Mouse (Mus musculus) liver, embryonic 14.5 days (tissue): ENCODE results near the gene Bbs7. TPM values are rescaled to one million over a fixed set of nuclear protein-coding genes. Genes with fewer than 3 reads are reported as not detected.
A peak's percentile ranks its signal among the peaks of the same experiment; 100 is the strongest.

Experiments
- ATAC-seq: fragments of 200-750 bp; cut with Nextera tagmentation; 2 replicates; pipeline ENCODE4 v1.8.0; 2017; ENCODE audit warnings: moderate number of reproducible peaks, mild to moderate bottlenecking, moderate library complexity; ENCODE audit not compliant: insufficient read depth
- DNase-seq, 3 experiments: peaks; one replicate each; pipeline ENCODE4 v3.0.0-alpha.2; 2012 to 2013; ENCODE audit warnings: low read depth in 3 of 3, low spot score in 3 of 3
- H3K27ac ChIP-seq: fragments of 300-500 bp; sonication (generic); 2 replicates; pipeline ENCODE4 v1.5.1; 2014; ENCODE audit warnings: moderate library complexity, mild to moderate bottlenecking, control low read depth, inconsistent platforms
- H3K27me3 ChIP-seq: fragments of 300-500 bp; sonication (generic); 2 replicates; pipeline ENCODE4 v1.6.1; 2014; ENCODE audit warnings: mild to moderate bottlenecking, low read length, moderate library complexity; ENCODE audit not compliant: control insufficient read depth, insufficient read depth
- H3K36me3 ChIP-seq: fragments of 300-500 bp; sonication (generic); replicated peaks from 2 replicates; pipeline ENCODE4 v1.6.1; 2014; ENCODE audit warnings: low read depth; ENCODE audit not compliant: control insufficient read depth, insufficient read depth
- H3K4me1 ChIP-seq, 2 experiments: fragments of 200-500 bp in 1 of 2; fragments of 300-500 bp in 1 of 2; sonication (generic) in 1 of 2; replicated peaks; 2 replicates each; pipeline ENCODE4 v1.6.1; 2012 to 2014; ENCODE audit warnings: antibody characterized with exemption in 1 of 2, inconsistent platforms in 1 of 2, low read length in 1 of 2; ENCODE audit not compliant: control insufficient read depth in 2 of 2, insufficient read depth in 2 of 2
- H3K4me2 ChIP-seq: fragments of 300-500 bp; sonication (generic); 2 replicates; pipeline ENCODE4 v1.6.1; 2014; ENCODE audit warnings: low read depth, mild to moderate bottlenecking, control low read depth, moderate library complexity
- H3K4me3 ChIP-seq, 2 experiments: fragments of 200-500 bp in 1 of 2; fragments of 300-500 bp in 1 of 2; sonication (generic) in 1 of 2; 2 replicates each; pipeline ENCODE4 v1.5.1; 2012 to 2014; ENCODE audit warnings: low read depth in 2 of 2, low read length in 2 of 2, mild to moderate bottlenecking in 2 of 2, control low read depth in 1 of 2, inconsistent platforms in 1 of 2, moderate library complexity in 1 of 2; ENCODE audit not compliant: insufficient read depth in 1 of 2
- H3K9ac ChIP-seq: fragments of 300-500 bp; sonication (generic); replicated peaks from 2 replicates; pipeline ENCODE4 v1.6.1; 2014; ENCODE audit warnings: mild to moderate bottlenecking, control low read depth, moderate library complexity
- H3K9me3 ChIP-seq: fragments of 300-500 bp; sonication (generic); 2 replicates; pipeline ENCODE4 v1.6.1; 2016; ENCODE audit warnings: low read length, mixed read lengths; ENCODE audit not compliant: control insufficient read depth
- CTCF ChIP-seq: IDR thresholded peaks from 2 replicates; pipeline ENCODE4 v1.5.1; 2016; ENCODE audit warnings: antibody characterized with exemption, low read depth, control low read depth
- EP300 ChIP-seq: IDR thresholded peaks from 2 replicates; pipeline ENCODE4 v1.6.1; 2016; ENCODE audit warnings: antibody characterized with exemption, low read depth
- WGBS: fragments of 180-500 bp; shearing (Covaris S2); extraction: QIAGEN DNeasy Blood & Tissue Kit; methylation state at CpG from one replicate; pipeline ENCODE4 v1.1.7; 2014; ENCODE audit not compliant: insufficient replicate concordance; 5-methylcytosine and 5-hydroxymethylcytosine counted together
- polyA plus RNA-seq, 2 experiments: library from polyadenylated mRNA; depleted of rRNA in 1 of 2; stranded (reverse) in 1 of 2; unstranded in 1 of 2; fragments of >200 nt; fragmentation: Nextera tagmentation in 1 of 2; extraction: Ambion mirVana in 1 of 2; gene quantifications; 2 replicates each; pipeline versions ENCODE4 v1.2.1 to v1.2.3; 2012 to 2014

Gene Bbs7
- polyA plus RNA-seq, 2 experiments = 5.5 to 11.9 TPM

DNA sequence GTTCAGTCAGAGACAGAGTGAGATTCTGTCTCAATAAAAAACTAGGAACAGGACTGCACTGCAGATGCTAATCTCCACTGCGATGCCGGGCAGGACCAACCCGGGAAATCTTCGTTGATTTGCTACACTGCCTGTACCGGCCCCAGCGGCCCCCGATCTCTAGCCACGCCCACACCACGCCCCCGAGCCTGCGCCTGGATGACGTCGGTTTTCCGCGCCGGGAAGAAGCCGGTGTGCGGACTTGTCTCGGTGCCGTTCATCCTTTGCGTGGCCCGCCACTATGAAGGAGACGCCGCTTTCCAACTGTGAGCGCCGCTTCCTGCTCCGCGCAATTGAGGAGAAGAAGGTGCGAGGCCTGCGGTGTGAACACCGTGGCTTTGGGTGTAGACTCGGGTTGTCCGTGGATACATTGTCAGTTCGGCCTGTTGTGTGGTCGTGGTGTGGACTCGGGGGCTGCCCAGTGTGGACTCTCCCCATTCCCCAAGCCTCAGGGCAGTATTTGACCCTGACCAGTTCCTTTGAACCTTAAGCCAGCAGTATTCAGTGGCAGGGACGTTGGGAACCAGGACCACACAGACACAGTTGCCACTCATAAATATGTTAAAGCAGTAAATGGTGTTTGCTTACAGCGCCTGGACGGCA lies 60.8 kb downstream of the Bbs7 start, which contains the start of gene Exosc9:
Gene Exosc9, plus strand, starts transcription at position 201 of the 642 bp plus-strand sequence.
- peaks cover 4 to 8% of the 10 kb centered on the region in 2 experiments for H3K4me1 ChIP-seq
- no peak within 1 kb of the TSS for H3K27ac ChIP-seq
- DNase-seq = peak; percentile 64 to 80 (median 65)
- no peaks in the 10 kb centered on the region for H3K27me3 ChIP-seq
- H3K9ac ChIP-seq = peak within 1 kb of the TSS; percentile 86
- peak within 1 kb of the TSS; percentile 89 for H3K4me2 ChIP-seq
- TF ChIP-seq CTCF (no peak), EP300 (no peak)
- H3K9me3 ChIP-seq = no peaks in the 10 kb centered on the region
- H3K4me3 ChIP-seq = peak within 1 kb of the TSS; percentile 91 to 96
- ATAC-seq = peak; percentile 94
- under 1% methylated on average over 39 of the region's 39 CpGs for WGBS
- H3K36me3 ChIP-seq = peaks cover 23% of the 10 kb centered on the region

- no peaks in the 10 kb centered on the region for H3K9me3 ChIP-seq
- H3K4me3 ChIP-seq = peak overlapping the region; percentile 91 to 96
- peak overlapping the region; percentile 89 for H3K4me2 ChIP-seq
- peaks cover 4 to 8% of the 10 kb centered on the region in 2 experiments for H3K4me1 ChIP-seq
- ATAC-seq (peak; percentile 29; the same call in 1 of the 2 replicates), DNase-seq (no peak)
- H3K9ac ChIP-seq = peak overlapping the region; percentile 86
- 22% methylated on average over 12 of the region's 12 CpGs for WGBS
- no peaks in the 10 kb centered on the region for H3K27me3 ChIP-seq
- no peak for TF ChIP-seq CTCF
- no peak for TF ChIP-seq EP300
- H3K27ac ChIP-seq = no peak overlapping the region
- peaks cover 17% of the 10 kb centered on the region for H3K36me3 ChIP-seq
Observed at GRCm38 (mm10) chr3:36551851-36552384, 61.4 kb downstream of the Bbs7 start.

DNA sequence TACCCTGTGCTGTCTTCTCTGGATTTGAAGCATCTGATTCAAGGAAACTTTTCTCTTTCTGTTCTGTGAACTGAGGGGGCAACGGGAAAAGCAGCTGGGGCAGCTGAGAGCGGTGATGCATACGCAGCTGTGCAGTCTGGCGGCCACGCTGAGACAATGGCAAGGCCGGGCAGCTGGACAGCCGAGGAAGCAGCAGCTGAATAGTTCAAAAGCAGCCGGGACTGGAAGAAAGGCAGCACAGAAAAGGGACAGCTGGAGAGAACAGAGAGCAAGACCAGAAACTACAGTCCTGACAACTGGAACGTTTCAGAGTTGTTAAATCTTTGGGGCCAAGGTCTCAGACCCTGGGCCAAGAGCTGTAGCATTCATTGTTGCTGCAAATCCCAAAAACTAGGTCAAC lies 61.9 kb downstream of the Bbs7 start:
- peaks cover 14% of the 10 kb centered on the region for H3K36me3 ChIP-seq
- H3K27ac ChIP-seq = no peak overlapping the region
- H3K4me2 ChIP-seq = 0 out of 2 replicates have a peak overlapping the region, but pooled peaks have one; percentile 89
- DNase-seq (no peak), ATAC-seq (no peak)
- H3K27me3 ChIP-seq = no peaks in the 10 kb centered on the region
- WGBS = 46% methylated on average over 9 of the region's 9 CpGs
- H3K9me3 ChIP-seq = no peaks in the 10 kb centered on the region
- TF ChIP-seq EP300 (no peak), CTCF (no peak)
- peaks cover 4 to 8% of the 10 kb centered on the region in 2 experiments for H3K4me1 ChIP-seq
- no peak overlapping the region for H3K9ac ChIP-seq
- no peak overlapping the region for H3K4me3 ChIP-seq

- ATAC-seq = no peak
- no peak overlapping the region for H3K27ac ChIP-seq
- no peaks in the 10 kb centered on the region for H3K4me1 ChIP-seq
- no peaks in the 10 kb centered on the region for H3K27me3 ChIP-seq
- DNase-seq = no peak
- no peak overlapping the region for H3K4me3 ChIP-seq
- no peak overlapping the region for H3K9ac ChIP-seq
- H3K4me2 ChIP-seq = no peak overlapping the region
- 61% methylated on average over 3 of the region's 3 CpGs for WGBS
- no peaks in the 10 kb centered on the region for H3K9me3 ChIP-seq
- TF ChIP-seq CTCF (no peak), EP300 (no peak)
- no peaks in the 10 kb centered on the region for H3K36me3 ChIP-seq
Observed at GRCm38 (mm10) chr3:36544961-36545360, 68.3 kb downstream of the Bbs7 start.

GRCm38 (mm10) chr3:36541399-36541798 lies 71.9 kb downstream of the Bbs7 start:
- H3K9ac ChIP-seq = no peak overlapping the region
- no peak for TF ChIP-seq CTCF

More at GRCm38 (mm10) chr3:36541399-36541798, 71.9 kb downstream of the Bbs7 start:
- Histone ChIP-seq H3K9me3 (no peaks in the 10 kb centered on the region), H3K4me2 (no peak overlapping the region), H3K27me3 (no peaks in the 10 kb centered on the region), H3K4me3 (no peak overlapping the region), H3K36me3 (no peaks in the 10 kb centered on the region), H3K4me1 (no peaks in the 10 kb centered on the region), H3K27ac (no peak overlapping the region)
- no peak for DNase-seq
- no peak for ATAC-seq
- 53% methylated on average over 2 of the region's 2 CpGs for WGBS
